Mouse (Mus musculus) thymus, adult 2 months (tissue): ENCODE data around the gene Qtrt2.

Experiments
- CTCF ChIP-seq: fragments of 200-500 bp; IDR thresholded peaks from 2 replicates; pipeline ENCODE4 v1.5.1; 2012; ENCODE audit warnings: mild to moderate bottlenecking, control low read depth, low read length, moderate library complexity, borderline replicate concordance; ENCODE audit not compliant: control insufficient read depth, poor library complexity, insufficient read depth; ENCODE audit errors: extremely low read depth
- POLR2A ChIP-seq: fragments of 200-500 bp; IDR thresholded peaks from 2 replicates; pipeline ENCODE4 v1.6.1; 2012; ENCODE audit warnings: mild to moderate bottlenecking, low read length, control low read depth, moderate library complexity; ENCODE audit not compliant: control insufficient read depth, poor library complexity, insufficient read depth; ENCODE audit errors: extremely low read depth

GRCm38 (mm10) chr16:43945351-43945750 is 18.7 kb upstream of the Qtrt2 start:
- TF ChIP-seq POLR2A (no peak), CTCF (no peak)
